Mouse (Mus musculus): ENCODE measurements around the gene Tmed10. TPM values are rescaled to one million over a fixed set of nuclear protein-coding genes. Genes with fewer than 3 reads are reported as not detected.

The Tmed10 gene
- 70.2 and 73.8 TPM in 2 replicates for total RNA-seq (2012; rRNA removed)
- 59.8 and 60.0 TPM in 2 replicates for total RNA-seq (2014; rRNA removed)
- 211 and 216 TPM in 2 replicates for polyA plus RNA-seq (2012; ENCODE audit: insufficient read length, low read depth)

GRCm38 (mm10) chr12:85374561-85375272 lies at the start of gene Tmed10:
Gene Tmed10 (minus strand): TSS chr12:85374847.
- DNase-seq (ENCODE audit: extremely low read depth) = peak; percentile 94
- peaks cover 46% of the 10 kb centered on the region for H3K79me2 ChIP-seq (replicated peaks; ENCODE audit: control insufficient read depth, extremely low read depth, insufficient read depth, poor library complexity, severe bottlenecking)
- H3K27ac ChIP-seq (ENCODE audit: insufficient read depth, low read depth) = peak within 1 kb of the TSS; percentile 56
- H3K4me3 ChIP-seq (replicated peaks in 1 of 3; ENCODE audit: low read depth in 2 of 3, low read length in 2 of 3, poor library complexity in 1 of 3) = peak within 1 kb of the TSS; percentile 90 to 91 (median 91)
- H3K36me3 ChIP-seq (replicated peaks in 1 of 2; ENCODE audit: control insufficient read depth in 1 of 2, insufficient read depth in 1 of 2, low read length in 1 of 2) = peaks cover 0 to 8% of the 10 kb centered on the region in 2 experiments
- dilution Hi-C loops (cut with MboI; ENCODE audit: extremely low pct_ligation_motif_present, extremely low pct_unique_long_range_greater_than_20kb, low sequenced_read_pairs) = no loop called here
- H3K4me1 ChIP-seq (ENCODE audit: control insufficient read depth in 1 of 2, insufficient read depth in 2 of 2) = peaks cover 4 to 29% of the 10 kb centered on the region in 2 experiments
- in situ Hi-C loops (cut with MboI; ENCODE audit: low pct_ligation_motif_present, low pct_unique_long_range_greater_than_20kb, low sequenced_read_pairs) = loop anchor here (10.0 kb wide), 1 partner anchor 110 kb away; no protein-coding TSS in a partner anchor
- no peaks in the 10 kb centered on the region for H3K9me3 ChIP-seq (replicated peaks; ENCODE audit: low read length)
- H3K4me2 ChIP-seq (ENCODE audit: insufficient read depth, low read depth, poor library complexity, severe bottlenecking) = peak within 1 kb of the TSS; percentile 83
- peak; percentile 55; the same call in 1 of the 2 replicates for TF ChIP-seq NELFE (IDR thresholded peaks at IDR 0.05; ENCODE audit: low read depth, low read length)
- TF ChIP-seq MAX (IDR thresholded peaks at IDR 0.05; ENCODE audit: low read length) = peak; percentile 89
- TF ChIP-seq RAD21 (IDR thresholded peaks at IDR 0.05; ENCODE audit: low read depth, low read length) = no peak
- no peak; the same call in 1 of the 2 replicates for TF ChIP-seq E2F4 (IDR thresholded peaks at IDR 0.05; ENCODE audit: insufficient replicate concordance, low read depth, low read length)
- TF ChIP-seq EP300 (IDR thresholded peaks at IDR 0.05; ENCODE audit: low read length) = no peak
- TF ChIP-seq HCFC1 (IDR thresholded peaks at IDR 0.05; ENCODE audit: low read depth, low read length) = peak; percentile 89
- TF ChIP-seq NRF1 (IDR thresholded peaks at IDR 0.05; ENCODE audit: low read depth, low read length) = peak; percentile 77
- no peak for TF ChIP-seq GABPA (IDR thresholded peaks at IDR 0.05; ENCODE audit: insufficient replicate concordance, low read depth, low read length)
- no peak for TF ChIP-seq ZKSCAN1 (IDR thresholded peaks at IDR 0.05; ENCODE audit: borderline replicate concordance, low read depth, low read length)
- TF ChIP-seq ZMIZ1 (IDR thresholded peaks at IDR 0.05; ENCODE audit: low read depth, low read length) = no peak
- TF ChIP-seq CTCF (conservative IDR thresholded peaks at IDR 0.05 in 1 of 2, IDR thresholded peaks at IDR 0.05 in 1 of 2; ENCODE audit: low read depth in 2 of 2, low read length in 2 of 2) = no peak
- no peak for TF ChIP-seq UBTF (IDR thresholded peaks at IDR 0.05; ENCODE audit: low read depth, low read length)
- TF ChIP-seq TCF12 (IDR thresholded peaks at IDR 0.05; ENCODE audit: low read depth, low read length) = 0 out of 2 replicates have a peak, but pooled peaks have one; percentile 34
- TF ChIP-seq ETS1 (conservative IDR thresholded peaks at IDR 0.05; ENCODE audit: low read depth, low read length) = no peak
- peak; percentile 74; the same call in 1 of the 2 replicates for TF ChIP-seq ELF1 (IDR thresholded peaks at IDR 0.05; ENCODE audit: low read depth, low read length)
- peak; percentile 90 for TF ChIP-seq USF1 (IDR thresholded peaks at IDR 0.05; ENCODE audit: low read depth, low read length)
- TF ChIP-seq MAFK (IDR thresholded peaks at IDR 0.05; ENCODE audit: insufficient replicate concordance, low read length) = no peak
- no peak for TF ChIP-seq JUND (conservative IDR thresholded peaks at IDR 0.05; ENCODE audit: low read depth, low read length)
- peak; percentile 63; the same call in 1 of the 2 replicates for TF ChIP-seq RCOR1 (conservative IDR thresholded peaks at IDR 0.05; ENCODE audit: low read depth, low read length)
- TF ChIP-seq SMC3 (IDR thresholded peaks at IDR 0.05; ENCODE audit: low read depth, low read length) = no peak
- no peak for TF ChIP-seq POLR2AphosphoS2 (IDR thresholded peaks at IDR 0.05; ENCODE audit: low read depth, low read length)
- TF ChIP-seq ZNF384 (IDR thresholded peaks at IDR 0.05; ENCODE audit: low read depth, low read length) = no peak
- peak; percentile 69 for TF ChIP-seq POLR2A (IDR thresholded peaks at IDR 0.05; ENCODE audit: low read depth, low read length)
- TF ChIP-seq PAX5 (IDR thresholded peaks at IDR 0.05; ENCODE audit: low read length) = no peak
- no peak for TF ChIP-seq ZC3H11A (IDR thresholded peaks at IDR 0.05; ENCODE audit: low read depth, low read length)
- TF ChIP-seq MXI1 (IDR thresholded peaks at IDR 0.05; ENCODE audit: low read depth, low read length) = peak; percentile 78
- no peak for TF ChIP-seq JUN (IDR thresholded peaks at IDR 0.05; ENCODE audit: insufficient read depth, low read depth, low read length)
- TF ChIP-seq IRF4 (IDR thresholded peaks at IDR 0.05; ENCODE audit: low read depth, low read length) = peak; percentile 74
- peak; percentile 82; the same call in 1 of the 2 replicates for TF ChIP-seq MYC (IDR thresholded peaks at IDR 0.05; ENCODE audit: low read depth, low read length)
- no peak for TF ChIP-seq CHD1 (IDR thresholded peaks at IDR 0.05; ENCODE audit: low read depth, low read length)
- TF ChIP-seq BHLHE40 (IDR thresholded peaks at IDR 0.05; ENCODE audit: low read depth, low read length) = peak; percentile 69
- TF ChIP-seq MAZ (IDR thresholded peaks at IDR 0.05; ENCODE audit: low read depth, low read length) = peak; percentile 91
- peak; percentile 91 for TF ChIP-seq TBP (conservative IDR thresholded peaks at IDR 0.05; ENCODE audit: low read depth, low read length)
- TF ChIP-seq USF2 (conservative IDR thresholded peaks at IDR 0.05; ENCODE audit: low read depth, low read length) = peak; percentile 88
- TF ChIP-seq KAT2A (IDR thresholded peaks at IDR 0.05; ENCODE audit: insufficient replicate concordance, low read length) = peak; percentile 91; the same call in 1 of the 2 replicates
- TF ChIP-seq CHD2 (IDR thresholded peaks at IDR 0.05; ENCODE audit: low read length) = peak; percentile 94
- peak; percentile 60 for TF ChIP-seq SIN3A (IDR thresholded peaks at IDR 0.05; ENCODE audit: low read length)
- no peak for TF ChIP-seq MEF2A (IDR thresholded peaks at IDR 0.05; ENCODE audit: borderline replicate concordance, low read depth, low read length)
- no peaks in the 10 kb centered on the region for H3K27me3 ChIP-seq (replicated peaks)
- H3K9ac ChIP-seq (ENCODE audit: insufficient read depth, low read depth) = peak within 1 kb of the TSS; percentile 86

Data from CH12.LX (cell line).